Mouse (Mus musculus) adipocyte (in vitro differentiated cells): ENCODE measurements around the gene Gfpt1.
"Not testable (repeated sequence)": the region's sequence is repeated elsewhere in the genome, so short reads cannot be mapped to it uniquely, and the experiment has no call there.

ENCODE experiments used
- DNase-seq: peaks from one replicate; pipeline ENCODE4 v3.0.0-alpha.2; 2016; ENCODE audit warnings: low spot score

The Gfpt1 gene

DNA sequence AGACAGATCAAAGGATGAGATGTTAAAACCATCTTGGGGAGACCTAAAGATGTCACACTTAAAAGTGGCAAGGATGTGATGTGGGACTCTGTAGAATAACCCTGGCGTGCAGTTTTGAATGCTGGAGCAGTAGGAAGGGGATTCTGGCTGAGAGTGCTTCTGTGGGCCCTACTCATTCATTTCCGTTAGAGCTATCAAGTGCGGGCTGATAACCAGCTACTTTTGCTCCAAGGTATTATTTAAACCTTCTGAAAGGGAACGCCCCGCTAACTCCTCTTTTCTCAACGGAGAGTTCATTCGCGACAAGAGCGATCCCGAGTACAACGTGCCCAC lies 676 bp upstream of the Gfpt1 start:
- no peak for DNase-seq

DNA sequence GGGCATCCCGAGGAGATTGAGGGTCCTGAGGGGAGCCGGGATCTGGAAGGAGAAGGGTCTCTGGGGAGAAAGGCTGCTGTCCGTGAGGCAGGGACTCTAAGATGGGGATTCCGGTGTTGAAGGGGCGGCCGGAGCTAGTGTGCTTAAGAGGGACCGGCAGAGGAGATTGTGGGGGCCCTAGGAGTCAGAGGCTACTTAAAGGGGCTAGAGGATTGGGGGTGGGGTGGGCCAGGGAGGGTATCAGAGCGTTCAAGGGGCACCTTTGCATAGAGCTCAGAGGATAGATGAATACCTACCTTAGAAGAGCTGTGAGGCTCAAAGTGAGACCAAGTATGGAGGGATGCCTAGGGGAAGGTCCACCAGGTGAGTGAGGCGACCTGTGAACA lies 478 bp downstream of the Gfpt1 start:
- DNase-seq: no peak

DNA sequence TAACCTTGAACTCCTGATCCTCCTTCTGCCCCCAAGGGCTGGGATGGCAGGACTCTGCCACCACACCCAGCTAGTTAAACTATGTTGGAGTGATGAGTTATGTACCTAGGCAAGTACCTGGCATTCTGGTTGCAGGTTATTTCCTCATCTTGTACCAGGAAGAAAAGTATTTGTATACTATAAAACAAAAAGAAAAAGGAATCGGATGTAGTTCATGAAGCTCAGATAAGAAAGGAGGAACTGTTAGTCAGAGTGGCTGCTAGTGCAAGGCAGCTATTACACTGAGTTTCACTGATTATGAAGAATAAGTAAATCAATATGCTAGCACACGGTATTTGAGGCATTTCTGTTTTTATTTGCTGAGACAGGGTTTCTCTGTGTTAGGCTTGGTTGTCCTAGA lies 2.2 kb downstream of the Gfpt1 start:
- no peak for DNase-seq

DNA sequence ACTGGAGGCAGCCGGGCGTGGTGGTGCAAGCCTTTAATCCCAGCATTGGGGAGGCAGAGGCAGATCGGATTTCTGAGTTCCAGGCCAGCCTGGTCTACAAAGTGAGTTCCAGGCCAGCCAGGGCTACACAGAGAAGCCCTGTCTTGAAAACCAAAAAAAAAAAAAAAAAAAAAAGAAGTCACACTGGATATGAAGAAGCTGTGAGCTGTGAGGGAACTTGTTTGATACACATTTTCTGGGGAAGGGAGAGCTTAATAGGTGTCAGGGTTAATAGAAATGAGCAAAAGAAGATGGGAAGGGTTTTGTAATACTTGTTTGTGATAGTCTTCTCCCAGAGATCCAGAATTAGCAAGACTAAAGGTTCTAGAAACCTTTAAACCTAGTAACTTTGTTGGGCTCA lies 2.9 kb downstream of the Gfpt1 start:
- DNase-seq: no peak

DNA sequence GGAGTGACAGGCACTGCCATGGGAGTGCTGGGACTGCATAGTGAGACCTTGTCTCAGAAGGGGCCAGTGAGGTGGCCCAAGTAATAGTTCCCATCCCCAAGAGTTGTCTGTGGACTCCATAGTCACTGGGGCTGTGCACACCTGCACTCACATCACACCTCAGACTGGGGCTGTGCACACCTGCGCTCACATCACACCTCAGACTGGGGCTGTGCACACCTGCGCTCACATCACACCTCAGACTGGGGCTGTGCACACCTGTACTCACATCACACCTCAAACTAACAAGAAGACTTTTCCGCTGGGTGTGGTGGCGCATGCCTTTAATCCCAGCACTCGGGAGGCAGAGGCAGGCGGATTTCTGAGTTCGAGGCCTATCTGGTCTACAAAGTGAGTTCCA lies 6.1 kb downstream of the Gfpt1 start:
- DNase-seq: not testable (repeated sequence)

DNA sequence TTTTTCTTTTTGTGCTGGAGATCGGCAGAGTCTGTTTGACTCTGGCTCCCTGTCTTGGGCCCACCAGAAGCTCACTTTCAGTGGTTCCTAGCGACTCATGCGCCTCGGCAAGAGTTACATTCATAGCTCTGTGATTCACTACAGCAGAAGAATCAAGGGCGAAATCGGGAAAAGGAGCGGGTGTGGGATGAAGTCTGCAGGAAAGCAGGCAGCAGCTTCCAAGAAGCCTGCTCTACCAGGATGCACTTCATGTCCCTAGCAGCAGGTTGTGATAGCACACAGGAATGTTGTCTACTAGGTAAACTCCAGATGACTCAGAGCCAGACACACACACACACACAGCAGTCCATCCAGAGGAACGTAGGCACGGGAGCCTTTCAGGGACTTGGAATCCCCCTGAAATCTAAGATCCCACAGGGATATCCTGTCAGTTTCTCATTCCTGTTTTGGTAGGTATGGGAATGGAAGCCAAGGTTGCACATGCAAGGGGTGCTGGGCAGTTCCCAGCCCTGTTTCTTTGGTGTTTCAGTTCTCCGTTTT lies 9.3 kb downstream of the Gfpt1 start:
- no peak for DNase-seq

DNA sequence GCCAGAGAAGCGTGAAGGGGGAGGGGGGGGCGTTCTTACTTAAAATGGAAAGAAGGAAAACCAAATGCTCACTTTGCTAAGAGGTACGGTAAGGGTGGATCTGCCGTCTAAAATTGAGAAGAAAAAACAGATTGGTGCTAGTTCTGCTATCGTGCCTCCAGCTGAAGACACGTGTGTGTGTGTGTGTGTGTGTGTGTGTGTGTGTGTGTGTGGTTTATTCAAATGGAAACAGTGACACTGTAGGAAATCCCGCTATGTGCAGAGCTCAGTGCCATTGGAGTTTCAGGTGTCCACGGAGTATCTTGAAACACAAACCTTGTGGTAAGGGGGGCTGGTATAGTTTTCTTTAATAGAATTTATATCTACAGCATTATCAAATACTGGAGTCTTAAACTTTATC lies 11.5 kb downstream of the Gfpt1 start:
- no peak for DNase-seq

DNA sequence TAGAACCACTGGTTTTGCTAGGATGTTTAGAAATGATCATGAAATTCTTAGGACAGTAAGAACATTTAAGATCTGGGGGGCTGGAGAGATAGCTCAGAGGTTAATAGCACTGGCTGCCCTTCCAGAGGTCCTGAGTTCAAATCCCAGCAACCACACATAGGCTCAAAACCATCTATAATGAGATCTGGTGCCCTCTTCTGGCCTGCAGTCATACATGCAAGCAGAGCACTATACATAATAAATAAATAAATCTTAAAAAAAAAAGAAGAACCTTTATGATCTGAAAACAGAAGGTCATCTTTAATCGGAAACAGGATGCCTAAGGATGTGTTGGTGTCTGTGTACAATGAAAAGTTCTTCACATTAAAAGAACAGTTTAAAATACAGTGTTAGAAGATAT lies 17.1 kb downstream of the Gfpt1 start:
- no peak for DNase-seq

DNA sequence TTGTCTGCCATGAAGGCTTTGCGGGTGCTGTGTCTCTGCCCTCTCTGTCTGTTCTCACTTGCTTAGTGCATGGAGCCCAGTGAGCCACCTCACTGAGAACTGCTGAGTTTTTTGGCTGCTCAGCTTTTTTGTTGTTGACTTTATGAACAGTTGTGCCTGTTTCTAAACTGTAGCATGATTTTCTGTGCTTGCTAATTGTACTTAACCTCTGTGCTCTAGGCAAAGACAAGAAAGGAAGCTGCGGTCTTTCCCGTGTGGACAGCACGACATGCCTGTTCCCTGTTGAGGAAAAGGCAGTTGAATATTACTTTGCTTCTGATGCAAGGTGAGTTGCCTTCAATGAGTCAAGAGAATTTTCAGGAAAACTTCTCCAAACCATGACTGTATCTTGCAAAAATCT lies 20.9 kb downstream of the Gfpt1 start:
- no peak for DNase-seq

DNA sequence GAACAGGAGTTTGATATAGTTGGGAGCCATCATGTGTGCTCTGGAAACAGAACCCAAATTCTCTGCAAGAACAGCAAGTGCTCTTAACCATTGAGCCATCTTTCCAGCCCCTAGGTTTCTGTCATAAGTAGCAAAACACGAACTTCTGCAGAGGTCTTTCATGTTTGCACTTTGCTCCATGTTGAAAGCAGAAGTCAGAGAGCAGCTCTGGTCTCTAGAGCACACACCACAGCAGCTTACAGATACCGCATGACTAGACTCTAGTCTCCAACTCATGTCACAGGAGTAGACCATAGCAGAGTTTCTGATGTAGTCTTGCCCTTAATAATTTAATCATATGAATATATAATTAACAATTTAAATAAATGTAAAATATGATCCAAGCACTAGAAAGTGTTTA lies 25.6 kb downstream of the Gfpt1 start:
- DNase-seq: no peak

DNA sequence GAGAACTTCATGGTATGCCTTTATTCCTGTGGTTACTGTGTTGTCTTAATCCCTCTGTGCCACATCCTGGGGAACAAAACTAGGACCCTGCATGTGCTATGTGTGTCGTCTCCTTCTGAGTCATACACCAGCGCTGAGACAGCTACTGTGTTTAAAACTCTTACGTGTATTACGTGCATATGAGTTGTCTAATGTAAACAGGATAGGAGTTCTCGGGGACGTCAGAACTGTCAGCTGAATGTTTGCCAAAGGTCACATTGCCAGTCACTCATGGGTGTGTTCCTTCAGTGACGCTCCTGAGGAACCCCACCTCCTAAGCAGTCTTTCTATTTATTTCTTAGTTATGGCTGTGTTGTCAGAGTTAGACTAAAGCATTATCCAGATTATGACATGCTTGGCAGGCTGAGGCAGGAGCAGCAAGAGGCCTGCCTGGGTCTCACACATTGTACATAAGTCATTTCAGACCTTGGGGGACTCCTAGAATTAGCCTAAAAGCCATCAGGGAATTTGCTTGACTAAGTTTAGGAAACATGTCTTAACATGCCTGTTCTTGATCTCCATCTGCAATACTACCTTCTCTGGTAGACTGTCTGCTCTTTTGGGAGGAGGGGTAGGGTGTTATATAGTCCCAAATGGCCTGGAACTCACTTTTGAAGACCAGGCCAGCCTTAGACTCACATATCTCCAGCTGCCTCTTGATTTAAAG lies 26.7 kb downstream of the Gfpt1 start:
- DNase-seq: peak; percentile 51

DNA sequence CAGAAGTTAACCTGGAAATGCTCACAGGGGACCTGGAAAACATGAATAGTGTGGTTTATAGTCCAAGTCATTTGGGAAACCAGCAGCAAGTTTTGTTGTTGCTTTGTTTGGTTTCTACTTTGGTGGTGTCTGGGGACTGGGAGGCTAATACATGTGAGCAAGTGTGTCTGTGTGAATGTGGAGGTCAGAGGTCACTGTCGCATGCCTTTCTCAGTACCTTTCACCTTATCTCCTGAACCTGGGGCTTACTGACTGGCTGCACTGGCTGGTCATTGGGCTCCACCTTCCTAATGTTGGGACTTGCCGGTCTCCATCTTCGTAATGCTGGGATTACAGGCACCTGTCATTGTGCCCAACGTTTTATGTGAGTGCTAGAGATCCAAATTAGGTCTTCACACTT lies 28.0 kb downstream of the Gfpt1 start:
- DNase-seq: no peak

DNA sequence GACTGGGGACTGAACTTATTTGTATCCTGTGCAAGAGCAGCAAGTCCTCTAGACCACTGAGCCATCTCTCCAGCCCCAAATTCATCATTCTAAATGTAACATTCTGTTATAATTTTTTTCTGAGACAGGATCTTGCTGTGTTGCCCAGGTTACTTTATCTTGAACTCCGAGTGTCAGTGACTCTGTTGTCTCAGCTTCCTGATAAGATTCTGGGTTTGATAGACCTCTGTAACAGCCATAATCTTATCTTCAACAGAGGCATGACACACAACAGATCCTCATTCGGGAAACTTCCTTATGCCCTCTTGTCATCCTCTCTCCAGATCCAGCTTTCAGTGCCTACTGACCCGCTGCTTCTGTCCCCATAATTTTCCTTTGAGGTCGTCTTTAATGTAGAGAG lies 30.1 kb downstream of the Gfpt1 start:
- DNase-seq: no peak

DNA sequence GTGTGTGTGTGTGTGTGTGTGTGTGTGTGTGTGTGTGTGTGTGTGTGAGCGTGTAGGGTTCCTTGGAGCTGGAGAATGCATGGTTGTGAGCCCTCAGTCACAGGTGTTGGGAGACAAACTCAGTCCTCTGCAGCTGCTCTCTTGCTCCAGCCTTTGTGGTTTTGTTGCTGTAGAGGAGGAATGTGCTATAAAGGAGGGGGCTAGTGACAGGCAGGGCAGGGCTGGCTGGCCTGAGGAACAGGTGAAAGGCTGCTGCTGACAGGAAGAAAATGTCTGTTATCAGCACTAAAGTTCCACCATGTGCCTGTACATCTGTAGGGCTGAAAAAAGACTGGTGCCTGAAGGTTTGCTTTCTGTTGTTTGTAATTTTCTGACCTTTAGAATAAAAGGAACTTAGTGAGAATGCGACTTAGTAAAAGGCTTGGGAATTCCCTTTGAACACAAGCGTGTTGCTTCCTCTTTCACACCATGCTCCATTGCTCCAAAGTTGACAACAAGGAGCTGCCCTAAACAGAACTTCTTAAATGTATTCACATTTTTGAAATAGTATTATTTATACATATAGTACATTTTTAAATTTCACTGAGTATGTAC lies 32.5 kb downstream of the Gfpt1 start:
- no peak for DNase-seq

DNA sequence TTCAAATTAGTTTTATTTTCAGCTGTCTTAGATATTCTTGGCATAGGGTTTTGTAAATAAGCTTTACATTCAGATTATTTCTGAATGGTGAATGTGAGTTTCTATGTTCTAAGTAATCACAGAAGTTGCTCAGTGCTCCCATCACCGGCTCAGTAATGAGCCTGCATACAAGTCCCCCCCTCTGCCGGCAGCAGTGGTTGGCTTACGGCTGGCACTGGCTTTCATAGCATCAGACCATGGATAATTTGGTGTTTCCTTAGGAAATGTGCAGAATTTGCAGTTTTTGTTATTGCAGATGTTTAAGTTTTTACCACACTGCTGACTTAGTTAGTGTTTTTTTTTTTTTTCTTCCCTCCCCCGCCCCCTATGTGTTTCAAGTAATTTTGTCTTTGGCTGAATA lies 36.8 kb downstream of the Gfpt1 start:
- DNase-seq: no peak

DNA sequence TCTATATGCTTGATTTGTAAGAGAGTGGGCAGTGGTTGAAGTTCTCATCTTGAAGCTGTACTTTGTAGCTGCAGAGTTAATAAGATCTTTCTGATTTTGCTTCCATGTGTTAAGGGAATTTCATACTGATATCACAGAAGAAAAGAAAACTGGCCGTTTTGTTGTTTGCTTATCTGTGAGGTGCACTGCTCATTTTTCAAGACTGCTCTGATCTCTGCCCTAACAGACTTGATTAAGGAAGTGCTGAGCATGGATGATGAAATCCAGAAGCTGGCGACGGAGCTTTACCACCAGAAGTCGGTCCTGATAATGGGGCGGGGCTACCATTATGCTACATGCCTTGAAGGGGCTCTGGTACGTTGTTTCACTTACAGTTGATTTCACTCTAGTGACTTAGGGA lies 42.4 kb downstream of the Gfpt1 start:
- no peak for DNase-seq

DNA sequence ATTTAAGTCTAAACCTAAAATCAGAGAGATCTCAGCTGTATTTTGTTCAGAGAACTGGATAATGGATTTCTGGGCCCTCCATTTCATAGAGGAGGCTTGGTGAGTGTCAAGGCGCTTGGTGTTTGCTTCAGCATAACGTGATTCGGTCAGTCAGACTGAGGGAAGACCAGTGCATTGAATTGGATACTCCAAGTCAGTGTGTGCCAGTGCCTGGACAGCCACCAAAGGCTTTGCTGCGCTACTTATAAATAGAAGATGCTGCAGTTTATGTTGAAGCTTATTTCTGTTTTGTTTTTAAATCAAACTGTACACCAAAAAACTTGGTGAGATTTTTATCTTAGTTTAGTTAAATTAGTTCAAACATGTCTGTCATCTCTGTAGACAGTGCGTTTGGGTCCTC lies 45.7 kb downstream of the Gfpt1 start:
- DNase-seq: no peak

DNA sequence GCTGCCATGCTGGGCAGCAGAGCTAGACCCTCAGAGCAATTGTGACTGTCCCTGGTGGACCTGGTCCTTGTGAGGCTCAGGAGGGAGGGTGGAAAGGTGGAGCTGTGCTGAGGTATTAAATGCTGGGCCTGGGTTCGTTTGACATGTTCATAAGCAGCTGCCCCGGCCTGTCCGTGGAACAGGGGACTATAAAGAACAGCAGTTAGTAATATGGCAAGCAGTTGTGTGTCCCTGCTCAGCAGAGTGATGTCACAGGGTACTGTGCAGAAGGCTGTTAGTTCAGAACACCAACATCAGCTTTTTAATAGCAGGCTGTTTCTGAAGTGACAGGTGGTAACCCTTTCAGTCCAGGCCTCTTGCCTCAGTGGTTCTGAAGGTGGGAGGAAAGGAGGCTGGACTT lies 48.2 kb downstream of the Gfpt1 start:
- DNase-seq: no peak

DNA sequence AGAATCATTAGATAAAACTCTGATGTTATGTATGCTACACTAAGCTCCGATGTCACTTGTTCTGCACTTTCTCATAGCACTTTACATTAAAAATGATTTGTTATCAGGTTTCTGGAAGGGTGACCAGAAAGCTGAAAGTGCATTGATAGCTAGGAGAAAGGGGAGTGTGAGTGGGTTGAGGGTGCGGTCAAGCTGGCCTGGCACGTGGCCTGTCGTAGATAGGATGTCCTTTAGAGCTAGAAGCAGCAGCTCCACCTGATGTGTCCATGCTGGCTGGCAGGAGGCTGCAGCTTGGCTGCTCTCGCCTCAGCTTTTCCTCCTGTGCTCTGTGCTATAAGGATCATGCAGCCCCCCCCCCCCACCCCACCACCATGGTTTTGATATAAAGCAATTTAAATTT lies 49.8 kb downstream of the Gfpt1 start:
- no peak for DNase-seq

DNA sequence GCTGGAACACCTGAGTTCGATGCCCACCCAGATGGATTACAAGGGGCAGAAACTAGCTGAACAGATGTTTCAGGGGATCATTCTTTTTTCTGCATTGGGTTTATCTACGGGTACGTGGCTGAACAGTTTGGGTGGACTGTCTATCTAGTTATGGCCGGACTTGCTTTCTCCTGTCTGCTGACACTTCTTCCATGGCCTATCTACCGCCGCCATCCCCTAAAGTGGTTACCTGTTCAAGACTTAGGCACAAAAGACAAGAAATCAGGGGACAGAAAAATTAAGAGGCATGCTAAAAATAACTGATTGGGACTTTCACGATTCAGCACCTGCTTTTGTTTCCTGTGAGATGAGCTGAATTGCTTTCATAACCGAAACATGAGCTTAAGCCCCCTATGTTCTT lies 51.0 kb downstream of the Gfpt1 start:
- DNase-seq: not testable (repeated sequence)

DNA sequence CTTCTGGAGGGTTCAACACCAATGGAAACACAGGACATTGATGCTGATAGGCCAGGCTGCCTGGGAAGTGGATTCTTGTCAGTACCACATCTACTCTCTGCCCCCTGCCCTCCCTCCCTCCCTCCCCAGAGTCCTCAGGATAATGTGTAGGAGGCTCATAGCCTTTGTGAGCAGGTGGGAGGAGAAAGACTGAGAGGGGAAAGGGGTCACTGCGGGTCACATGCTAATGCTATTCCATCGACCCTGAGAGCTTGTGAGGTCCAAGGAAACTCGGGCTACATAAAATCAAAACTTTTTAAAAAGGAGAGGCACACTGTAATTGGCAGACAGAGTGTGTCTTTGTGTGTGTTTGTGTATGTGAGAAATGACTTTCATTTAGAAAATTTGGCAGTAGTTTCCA lies 56.6 kb downstream of the Gfpt1 start:
- no peak for DNase-seq

DNA sequence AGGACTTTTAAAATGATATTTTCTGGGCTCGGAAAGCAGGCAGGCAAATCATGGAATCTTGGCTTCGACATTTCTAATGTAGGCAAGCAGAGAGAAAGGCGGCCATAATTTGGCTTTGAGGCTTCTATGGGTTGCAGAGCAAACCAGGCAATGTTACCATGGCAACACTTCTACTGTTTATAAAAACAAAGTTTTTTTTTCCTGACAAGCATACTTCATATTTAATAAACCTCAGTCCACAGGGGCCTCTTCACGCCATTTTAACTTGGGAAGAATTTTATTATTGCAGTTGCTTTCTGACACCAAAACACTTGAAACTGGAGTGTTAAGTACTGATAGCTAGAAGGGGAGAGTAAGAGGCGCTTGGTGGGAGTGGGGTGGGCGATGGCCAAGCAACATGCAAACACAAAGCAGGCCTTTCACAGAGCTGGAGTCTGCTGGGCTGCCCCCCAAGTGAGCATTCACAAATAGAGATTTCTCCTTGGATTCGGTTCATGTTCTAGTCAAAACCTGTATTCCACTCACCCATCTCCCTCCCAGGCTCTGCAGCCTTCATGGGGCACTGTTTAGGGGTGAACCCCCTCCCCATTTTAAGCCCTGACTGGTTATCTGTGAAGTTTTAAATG lies 57.1 kb downstream of the Gfpt1 start:
- DNase-seq: peak; percentile 65

DNA sequence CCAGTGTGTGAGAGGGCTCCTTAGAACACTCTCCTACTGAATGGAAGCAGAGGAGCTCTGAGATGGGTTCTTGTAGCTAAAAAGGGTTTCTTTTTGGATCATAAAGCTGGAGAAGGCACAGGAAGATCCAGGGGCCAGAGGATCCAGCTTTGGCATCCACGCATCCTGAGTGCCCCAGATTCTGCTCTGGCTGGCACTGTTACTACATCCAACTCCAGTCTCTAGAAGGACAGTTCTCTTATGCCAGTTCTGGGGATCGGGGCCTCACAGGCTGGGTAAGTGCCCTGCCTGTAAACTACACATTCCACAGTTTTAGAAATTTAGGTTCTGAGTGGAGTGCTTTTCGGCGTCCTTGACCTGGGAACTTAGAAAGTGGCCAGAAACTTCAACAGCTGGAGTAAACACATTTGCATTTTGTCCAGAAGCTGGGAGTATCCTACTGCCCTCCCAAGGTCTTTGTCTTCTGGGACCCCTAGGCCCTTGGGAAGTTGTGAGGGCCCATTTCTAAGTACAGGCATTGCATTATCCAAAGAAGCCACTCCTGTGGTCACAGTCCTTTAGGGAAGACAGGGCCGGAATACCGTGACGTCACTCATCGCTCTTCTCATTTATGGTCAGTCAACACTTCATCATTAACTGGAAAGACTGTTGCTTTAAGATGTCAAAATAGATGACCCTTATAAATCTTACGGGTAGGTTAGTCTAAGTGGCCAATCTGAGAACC lies 57.8 kb downstream of the Gfpt1 start:
- peak; percentile 23 for DNase-seq
